15 mouse cellular contexts compared by ENCODE assay signal in genomic region chr1:182055122-182055521, GRCm38 (mm10). TPM values are rescaled to one million over a fixed set of nuclear protein-coding genes. Genes with fewer than 3 reads are reported as not detected.
DNase-seq lines count a peak whose midpoint lies in the region; ATAC-seq and TF ChIP-seq lines count a peak whose summit lies in the region.
"Had no signal": no experiment of that assay in that cellular context is flagged by ENCODE, and none has a peak within 500 bp of the region (broad histone marks: within the 10 kb centered on the region; RNA-seq: fewer than 3 reads in every experiment).

No protein-coding gene starts in this region.

- TF ChIP-seq EP300 in heart, postnatal 0 days (IDR thresholded peaks at IDR 0.05; ENCODE audit: low read depth): no peak
- no peak for TF ChIP-seq EP300 in heart, adult 2 months (IDR thresholded peaks at IDR 0.05; ENCODE audit: insufficient read depth, low read depth, low read length)

- ATAC-seq in heart, postnatal 0 days (ENCODE audit: insufficient read depth, low read depth): no peak; the same call in 1 of the 2 replicates
- ATAC-seq in limb, embryonic 13.5 days (ENCODE audit: low FRiP score, low read depth): peak; percentile 41; the same call in 1 of the 2 replicates
- no peak for ATAC-seq in erythroblast, adult 5-6 weeks (replicated peaks; ENCODE audit: low FRiP score, poor library complexity, severe bottlenecking)
- ATAC-seq: CD4-positive, CD25-positive, alpha-beta regulatory T cell, adult 4 months; forebrain, postnatal 0 days; hindbrain, embryonic 16.5 days; midbrain, embryonic 16.5 days had no signal

- in situ Hi-C loops in ES-E14 (cut with MboI; ENCODE audit: low sequenced_read_pairs in 2 of 2, unreplicated experiment in 2 of 2): no loop called here

- no peak overlapping the region for H3K9ac ChIP-seq in heart, postnatal 0 days (replicated peaks; ENCODE audit: low read depth, low read length)
- no peak overlapping the region for H3K9ac ChIP-seq in heart, adult 2 months (ENCODE audit: low read depth, low read length)
- H3K9ac ChIP-seq in ES-E14 (ENCODE audit: insufficient read depth, low read depth, low read length, poor library complexity, severe bottlenecking): peak overlapping the region; percentile 51; the same call in 1 of the 2 replicates
- no peak overlapping the region for H3K9ac ChIP-seq in limb, embryonic 13.5 days
- H3K9ac ChIP-seq: forebrain, postnatal 0 days; liver, embryonic 15.5 days had no signal

- H3K4me3 ChIP-seq in heart, postnatal 0 days (ENCODE audit: low read depth, low read length): no peak overlapping the region
- H3K4me3 ChIP-seq in heart, adult 2 months: no peak overlapping the region
- H3K4me3 ChIP-seq in ES-E14 (ENCODE audit: insufficient read depth in 1 of 2, low read depth in 1 of 2, low read length in 2 of 2, poor library complexity in 1 of 2, severe bottlenecking in 1 of 2): peak overlapping the region; percentile 24 to 42; a peak in 3 of 4 replicates
- H3K4me3 ChIP-seq in limb, embryonic 13.5 days: no peak overlapping the region
- no peak overlapping the region for H3K4me3 ChIP-seq in layer of hippocampus, adult 2 months
- H3K4me3 ChIP-seq: liver, embryonic 15.5 days had no signal

- H3K4me2 ChIP-seq in heart, postnatal 0 days (ENCODE audit: low read depth, low read length): no peak overlapping the region
- no peak overlapping the region for H3K4me2 ChIP-seq in limb, embryonic 13.5 days (replicated peaks)
- H3K4me2 ChIP-seq: liver, embryonic 15.5 days had no signal

- TF ChIP-seq CTCF in heart, postnatal 0 days (IDR thresholded peaks at IDR 0.05; ENCODE audit: low read depth): no peak
- TF ChIP-seq CTCF in heart, adult 2 months (IDR thresholded peaks at IDR 0.05): no peak
- TF ChIP-seq CTCF in layer of hippocampus, adult 2 months (conservative IDR thresholded peaks at IDR 0.05): no peak

- H3K79me2 ChIP-seq in heart, adult 2 months (replicated peaks; ENCODE audit: control insufficient read depth, insufficient read depth, low read length): no peaks in the 10 kb centered on the region

- peaks cover 11% of the 10 kb centered on the region for H3K4me1 ChIP-seq in heart, postnatal 0 days (ENCODE audit: control insufficient read depth, insufficient read depth)
- H3K4me1 ChIP-seq in heart, adult 2 months (ENCODE audit: control insufficient read depth, insufficient read depth, low read length): peaks cover 1% of the 10 kb centered on the region; the same call in 1 of the 2 replicates
- H3K4me1 ChIP-seq in ES-E14 (ENCODE audit: control insufficient read depth in 2 of 2, insufficient read depth in 2 of 2, low read length in 2 of 2, poor library complexity in 1 of 2): peaks cover 3 to 20% of the 10 kb centered on the region in 2 experiments
- peaks cover 16% of the 10 kb centered on the region for H3K4me1 ChIP-seq in limb, embryonic 13.5 days
- H3K4me1 ChIP-seq: liver, embryonic 15.5 days had no signal

- no peaks in the 10 kb centered on the region for H3K9me3 ChIP-seq in heart, postnatal 0 days (replicated peaks; ENCODE audit: control insufficient read depth, low read length)
- no peaks in the 10 kb centered on the region for H3K9me3 ChIP-seq in ES-E14 (ENCODE audit: control insufficient read depth, insufficient read depth, low read depth, low read length)
- H3K9me3 ChIP-seq in limb, embryonic 13.5 days: no peaks in the 10 kb centered on the region
- H3K9me3 ChIP-seq: liver, embryonic 15.5 days had no signal

- no peak for DNase-seq in heart, postnatal 0 days (ENCODE audit: low spot score)
- DNase-seq in heart, adult 2 months: no peak
- no peak for DNase-seq in ES-E14 (ENCODE audit: low read depth, low spot score)
- peak; percentile 43 for DNase-seq in embryo, embryonic 11 days
- DNase-seq in layer of hippocampus, adult 2 months (ENCODE audit: low spot score in 2 of 2): no peak
- no peak for DNase-seq in urinary bladder, adult 18-20 months (ENCODE audit: low spot score in 2 of 2)
- DNase-seq: cerebellum, postnatal 36 days; forebrain, postnatal 0 days; right cerebral cortex, postnatal 14 days had no signal

- peak overlapping the region; percentile 16; the same call in 1 of the 2 replicates for H3K27ac ChIP-seq in heart, postnatal 0 days (ENCODE audit: low read depth)
- no peak overlapping the region for H3K27ac ChIP-seq in heart, adult 2 months
- H3K27ac ChIP-seq in ES-E14 (ENCODE audit: insufficient read depth, low read depth, low read length, poor library complexity, severe bottlenecking): peak overlapping the region; percentile 85
- H3K27ac ChIP-seq in limb, embryonic 13.5 days: no peak overlapping the region
- no peak overlapping the region for H3K27ac ChIP-seq in layer of hippocampus, adult 2 months
- H3K27ac ChIP-seq: liver, embryonic 15.5 days had no signal

- whole genome bisulfite sequencing in heart, postnatal 0 days: 28% methylated on average over 9 of the region's 9 CpGs
- WGBS in heart, adult 2 months: 54% methylated on average over 9 of the region's 9 CpGs
- WGBS in limb, embryonic 13.5 days: 33% methylated on average over 9 of the region's 9 CpGs

- TF ChIP-seq POLR2A in heart, adult 2 months (IDR thresholded peaks at IDR 0.05; ENCODE audit: insufficient read depth, low read depth, low read length): no peak

- intact Hi-C loops in heart, adult 2 months (cut with DNase I): no loop called here

- H3K36me3 ChIP-seq in heart, postnatal 0 days (replicated peaks; ENCODE audit: control insufficient read depth, insufficient read depth, low read length): no peaks in the 10 kb centered on the region
- no peaks in the 10 kb centered on the region for H3K36me3 ChIP-seq in heart, adult 2 months (ENCODE audit: control insufficient read depth, insufficient read depth, low read length)
- no peaks in the 10 kb centered on the region for H3K36me3 ChIP-seq in ES-E14 (ENCODE audit: control insufficient read depth, insufficient read depth, low read length, poor library complexity, severe bottlenecking)
- H3K36me3 ChIP-seq in limb, embryonic 13.5 days: no peaks in the 10 kb centered on the region
- H3K36me3 ChIP-seq: liver, embryonic 15.5 days had no signal

- no peaks in the 10 kb centered on the region for H3K27me3 ChIP-seq in heart, postnatal 0 days (ENCODE audit: control insufficient read depth, insufficient read depth, low read length)
- no peaks in the 10 kb centered on the region for H3K27me3 ChIP-seq in heart, adult 2 months (ENCODE audit: control insufficient read depth, insufficient read depth, low read length)
- no peaks in the 10 kb centered on the region for H3K27me3 ChIP-seq in limb, embryonic 13.5 days
- H3K27me3 ChIP-seq: liver, embryonic 15.5 days had no signal

TF ChIP-seq in ES-E14, 5 proteins besides CTCF, POLR2A, EP300 and RAD21:
- no peak for TF ChIP-seq ZNF384 (IDR thresholded peaks at IDR 0.05; ENCODE audit: low read depth, low read length)
- no peak for TF ChIP-seq MAFK (IDR thresholded peaks at IDR 0.05; ENCODE audit: insufficient read depth, low read depth, low read length)
- no peak for TF ChIP-seq CHD2 (IDR thresholded peaks at IDR 0.05; ENCODE audit: low read depth, low read length)
- TF ChIP-seq HCFC1 (IDR thresholded peaks at IDR 0.05; ENCODE audit: borderline replicate concordance, insufficient read depth, low read length): no peak
- 0 out of 2 replicates have a peak, but pooled peaks have one; percentile 27 for TF ChIP-seq ZC3H11A (IDR thresholded peaks at IDR 0.05; ENCODE audit: borderline replicate concordance, low read depth, low read length)

RNA-seq across cellular contexts. Expression of gene Enah, which starts 35.3 kb away (rescaled TPM):
- total RNA-seq in heart, postnatal 0 days (2014; rRNA removed; ENCODE audit: low replicate concordance): 69.3 and 77.9 TPM in 2 replicates
- 10.3 and 13.2 TPM in 2 replicates for polyA plus RNA-seq in heart, postnatal 0 days (2015; fragmentation: Nextera tagmentation; extraction: Ambion mirVana)
- total RNA-seq in heart, adult 2 months (2021): 100 to 1,000 TPM; 101 to 124 TPM
- 28.3 and 39.7 TPM in 2 replicates for polyA plus RNA-seq in heart, adult 2 months (2012; rRNA removed)
- total RNA-seq in ES-E14 (2012; rRNA removed): 331 and 469 TPM in 2 replicates
- 27.1 and 31.9 TPM in 2 replicates for polyA plus RNA-seq in limb, embryonic 13.5 days (2015; fragmentation: Nextera tagmentation; extraction: Ambion mirVana)
- total RNA-seq in layer of hippocampus, adult 2 months (2021): 100 to 1,000 TPM; 192 to 203 TPM
- total RNA-seq in erythroblast, adult 5-6 weeks (2015; ENCODE audit: low replicate concordance): 0.21 TPM in 1 of 2 replicates, not detected in the other
- total RNA-seq in erythroblast, adult 5-6 weeks (2017; ENCODE audit: low replicate concordance): 0.77 and 1.1 TPM in 2 replicates

Comparison
In these comparisons a context has a peak if more than half of its experiments do, and no peak if none do; other contexts are left out.
1. H3K27ac ChIP-seq: peak in heart, postnatal 0 days (single experiment) and ES-E14 (single experiment); none in heart, adult 2 months (single experiment), limb, embryonic 13.5 days (single experiment) and layer of hippocampus, adult 2 months (single experiment).
2. H3K4me3 ChIP-seq: peak in ES-E14 (2 of 2); none in heart, postnatal 0 days (single experiment), heart, adult 2 months (single experiment), limb, embryonic 13.5 days (single experiment) and layer of hippocampus, adult 2 months (single experiment).
3. RNA of gene Enah, which starts 35.3 kb away (total RNA-seq): 331 to 469 TPM in ES-E14, 192 to 203 TPM in layer of hippocampus, adult 2 months, 101 to 124 TPM in heart, adult 2 months and 69.3 to 77.9 TPM in heart, postnatal 0 days; 0.21 to 1.1 TPM in erythroblast, adult 5-6 weeks; every median in the first group is over 10 times any median in the second.